Mouse (Mus musculus) liver, embryonic 12.5 days (tissue): ENCODE measurements at regions not wholly inside any gene's neighbourhood (a gene's known extent, or its start where the extent isn't known, plus 50 kb on each side); places are given as distances from the start of the nearest gene placed in this dataset.
"Not testable (repeated sequence)": the region's sequence is repeated elsewhere in the genome, so short reads cannot be mapped to it uniquely, and the experiment has no call there.

ENCODE experiments used
- ATAC-seq: fragments of 200-750 bp; cut with Nextera tagmentation; 2 replicates; pipeline ENCODE4 v1.8.0; 2017; ENCODE audit warnings: moderate number of reproducible peaks, mild to moderate bottlenecking, moderate library complexity
- H3K27ac ChIP-seq: fragments of 300-500 bp; sonication (generic); 2 replicates; pipeline ENCODE4 v1.5.1; 2016; ENCODE audit warnings: mild to moderate bottlenecking
- H3K27me3 ChIP-seq: fragments of 300-500 bp; sonication (generic); replicated peaks from 2 replicates; pipeline ENCODE4 v1.6.1; 2016; ENCODE audit warnings: mild to moderate bottlenecking, moderate library complexity
- H3K36me3 ChIP-seq: fragments of 300-500 bp; sonication (generic); 2 replicates; pipeline ENCODE4 v1.6.1; 2016; ENCODE audit warnings: mild to moderate bottlenecking, moderate library complexity
- H3K4me1 ChIP-seq: fragments of 300-500 bp; sonication (generic); 2 replicates; pipeline ENCODE4 v1.6.1; 2016
- H3K4me2 ChIP-seq: fragments of 300-500 bp; sonication (generic); 2 replicates; pipeline ENCODE4 v1.6.1; 2016; ENCODE audit warnings: mild to moderate bottlenecking, moderate library complexity
- H3K4me3 ChIP-seq: fragments of 300-500 bp; sonication (generic); 2 replicates; pipeline ENCODE4 v1.5.1; 2016; ENCODE audit warnings: mild to moderate bottlenecking, moderate library complexity
- H3K9ac ChIP-seq: fragments of 300-500 bp; sonication (generic); 2 replicates; pipeline ENCODE4 v1.6.1; 2016; ENCODE audit warnings: mild to moderate bottlenecking, moderate library complexity
- H3K9me3 ChIP-seq: fragments of 300-500 bp; sonication (generic); replicated peaks from 2 replicates; pipeline ENCODE4 v1.6.1; 2016; ENCODE audit warnings: mild to moderate bottlenecking, moderate library complexity
- WGBS: fragments of 180-500 bp; shearing (Covaris S2); methylation state at CpG from one replicate; pipeline ENCODE4 v1.1.7; 2016; ENCODE audit not compliant: insufficient replicate concordance; 5-methylcytosine and 5-hydroxymethylcytosine counted together

GRCm38 (mm10) chr5:28798361-28798760 lies 331.3 kb upstream of the Shh start:
- Histone ChIP-seq H3K4me2 (no peak overlapping the region), H3K4me1 (no peaks in the 10 kb centered on the region), H3K4me3 (no peak overlapping the region), H3K36me3 (no peaks in the 10 kb centered on the region), H3K9me3 (no peaks in the 10 kb centered on the region), H3K27ac (no peak overlapping the region), H3K9ac (no peak overlapping the region), H3K27me3 (no peaks in the 10 kb centered on the region)
- 54% methylated on average over 1 of the region's 1 CpGs for WGBS
- ATAC-seq, result no peak

GRCm38 (mm10) chr5:28795130-28795758 lies 328.2 kb upstream of the Shh start:
- H3K36me3 ChIP-seq, result no peaks in the 10 kb centered on the region
- H3K4me1 ChIP-seq, result no peaks in the 10 kb centered on the region
- H3K9ac ChIP-seq, result no peak overlapping the region
- no peaks in the 10 kb centered on the region for H3K9me3 ChIP-seq
- no peak overlapping the region for H3K4me3 ChIP-seq
- H3K4me2 ChIP-seq, result no peak overlapping the region
- 80% methylated on average over 6 of the region's 6 CpGs for WGBS
- no peaks in the 10 kb centered on the region for H3K27me3 ChIP-seq
- ATAC-seq, result no peak
- H3K27ac ChIP-seq, result no peak overlapping the region

- no peak for ATAC-seq
- H3K4me3 ChIP-seq, result no peak overlapping the region
- no peak overlapping the region for H3K4me2 ChIP-seq
- no peaks in the 10 kb centered on the region for H3K4me1 ChIP-seq
- H3K36me3 ChIP-seq, result no peaks in the 10 kb centered on the region
- H3K9ac ChIP-seq, result no peak overlapping the region
- H3K9me3 ChIP-seq, result no peaks in the 10 kb centered on the region
- H3K27me3 ChIP-seq, result no peaks in the 10 kb centered on the region
- H3K27ac ChIP-seq, result no peak overlapping the region
- 31% methylated on average over 2 of the region's 2 CpGs for WGBS
Measured at GRCm38 (mm10) chr5:28793781-28794180, 326.7 kb upstream of the Shh start.

GRCm38 (mm10) chr5:28785347-28786060 lies 318.4 kb upstream of the Shh start:
- no peaks in the 10 kb centered on the region for H3K4me1 ChIP-seq
- no peak overlapping the region for H3K9ac ChIP-seq
- no peak overlapping the region for H3K4me2 ChIP-seq
- no peak overlapping the region for H3K4me3 ChIP-seq
- 64% methylated on average over 11 of the region's 11 CpGs for WGBS
- no peak overlapping the region for H3K27ac ChIP-seq
- no peaks in the 10 kb centered on the region for H3K27me3 ChIP-seq
- no peaks in the 10 kb centered on the region for H3K9me3 ChIP-seq
- no peaks in the 10 kb centered on the region for H3K36me3 ChIP-seq
- no peak for ATAC-seq

- H3K27ac ChIP-seq, result no peak overlapping the region
- 79% methylated on average over 6 of the region's 6 CpGs for WGBS
- no peaks in the 10 kb centered on the region for H3K4me1 ChIP-seq
- H3K36me3 ChIP-seq, result no peaks in the 10 kb centered on the region
- no peaks in the 10 kb centered on the region for H3K9me3 ChIP-seq
- no peak overlapping the region for H3K4me3 ChIP-seq
- no peak for ATAC-seq
- no peak overlapping the region for H3K4me2 ChIP-seq
- no peaks in the 10 kb centered on the region for H3K27me3 ChIP-seq
- H3K9ac ChIP-seq, result no peak overlapping the region
Measured at GRCm38 (mm10) chr5:28784339-28784966, 317.4 kb upstream of the Shh start.

GRCm38 (mm10) chr5:28775648-28776359 lies 308.7 kb upstream of the Shh start:
- H3K27ac ChIP-seq, result no peak overlapping the region
- H3K27me3 ChIP-seq, result no peaks in the 10 kb centered on the region
- no peaks in the 10 kb centered on the region for H3K9me3 ChIP-seq
- ATAC-seq, result no peak
- no peak overlapping the region for H3K4me3 ChIP-seq
- H3K4me1 ChIP-seq, result no peaks in the 10 kb centered on the region
- no peak overlapping the region for H3K9ac ChIP-seq
- 66% methylated on average over 2 of the region's 2 CpGs for WGBS
- no peak overlapping the region for H3K4me2 ChIP-seq
- no peaks in the 10 kb centered on the region for H3K36me3 ChIP-seq

GRCm38 (mm10) chr5:28771796-28772195 lies 304.7 kb upstream of the Shh start:
- no peaks in the 10 kb centered on the region for H3K27me3 ChIP-seq
- no peak overlapping the region for H3K27ac ChIP-seq
- H3K4me1 ChIP-seq, result no peaks in the 10 kb centered on the region
- no peak overlapping the region for H3K4me2 ChIP-seq
- 79% methylated on average over 1 of the region's 1 CpGs for WGBS
- no peak overlapping the region for H3K9ac ChIP-seq
- ATAC-seq, result no peak
- H3K9me3 ChIP-seq, result no peaks in the 10 kb centered on the region
- no peak overlapping the region for H3K4me3 ChIP-seq
- no peaks in the 10 kb centered on the region for H3K36me3 ChIP-seq

GRCm38 (mm10) chr5:28756171-28756948 lies 289.3 kb upstream of the Shh start:
- H3K4me3 ChIP-seq, result no peak overlapping the region
- 74% methylated on average over 6 of the region's 6 CpGs for WGBS
- no peak overlapping the region for H3K9ac ChIP-seq
- no peak for ATAC-seq
- no peak overlapping the region for H3K4me2 ChIP-seq
- H3K9me3 ChIP-seq, result no peaks in the 10 kb centered on the region
- H3K4me1 ChIP-seq, result no peaks in the 10 kb centered on the region
- no peaks in the 10 kb centered on the region for H3K36me3 ChIP-seq
- H3K27ac ChIP-seq, result no peak overlapping the region
- H3K27me3 ChIP-seq, result no peaks in the 10 kb centered on the region

- H3K27ac ChIP-seq, H3K4me2 ChIP-seq, H3K4me3 ChIP-seq, ATAC-seq, H3K9ac ChIP-seq, H3K36me3 ChIP-seq, H3K9me3 ChIP-seq, H3K4me1 ChIP-seq, H3K27me3 ChIP-seq: not testable (repeated sequence)
Measured at GRCm38 (mm10) chr5:28751821-28752220, 284.8 kb upstream of the Shh start.

GRCm38 (mm10) chr5:28734768-28735167 lies 267.7 kb upstream of the Shh start:
- H3K4me2 ChIP-seq, result no peak overlapping the region
- no peaks in the 10 kb centered on the region for H3K27me3 ChIP-seq
- no peaks in the 10 kb centered on the region for H3K36me3 ChIP-seq
- WGBS, result 46% methylated on average over 3 of the region's 3 CpGs
- H3K4me1 ChIP-seq, result no peaks in the 10 kb centered on the region
- no peak overlapping the region for H3K4me3 ChIP-seq
- no peak overlapping the region for H3K27ac ChIP-seq
- no peak overlapping the region for H3K9ac ChIP-seq
- H3K9me3 ChIP-seq, result no peaks in the 10 kb centered on the region
- no peak for ATAC-seq

- Histone ChIP-seq H3K9ac (no peak overlapping the region), H3K9me3 (no peaks in the 10 kb centered on the region), H3K27me3 (no peaks in the 10 kb centered on the region), H3K4me2 (no peak overlapping the region), H3K4me1 (no peaks in the 10 kb centered on the region), H3K27ac (no peak overlapping the region), H3K4me3 (no peak overlapping the region), H3K36me3 (no peaks in the 10 kb centered on the region)
- 55% methylated on average over 3 of the region's 3 CpGs for WGBS
- ATAC-seq, result no peak
Measured at GRCm38 (mm10) chr5:28722067-28722466, 255.0 kb upstream of the Shh start.
